Mouse (Mus musculus) large intestine, adult 2 months (tissue): ENCODE data around the gene Hyls1. TPM values are rescaled to one million over a fixed set of nuclear protein-coding genes. Genes with fewer than 3 reads are reported as not detected.

Source experiments
- DNase-seq: peaks from one replicate; pipeline ENCODE4 v3.0.0-alpha.2; 2012; ENCODE audit warnings: low read depth, low spot score
- WGBS: fragments of 180-500 bp; shearing (Covaris S2); methylation state at CpG from one replicate; pipeline ENCODE4 v1.1.7; 2018; 5-methylcytosine and 5-hydroxymethylcytosine counted together
- polyA plus RNA-seq: library from polyadenylated mRNA; depleted of rRNA; stranded (reverse); fragments of >200 nt; gene quantifications from 2 replicates; pipeline ENCODE4 v1.2.3, GENCODE M21; 2012; rRNA removed

Hyls1 gene
- polyA plus RNA-seq, 1 experiment = 1.9 TPM

DNA sequence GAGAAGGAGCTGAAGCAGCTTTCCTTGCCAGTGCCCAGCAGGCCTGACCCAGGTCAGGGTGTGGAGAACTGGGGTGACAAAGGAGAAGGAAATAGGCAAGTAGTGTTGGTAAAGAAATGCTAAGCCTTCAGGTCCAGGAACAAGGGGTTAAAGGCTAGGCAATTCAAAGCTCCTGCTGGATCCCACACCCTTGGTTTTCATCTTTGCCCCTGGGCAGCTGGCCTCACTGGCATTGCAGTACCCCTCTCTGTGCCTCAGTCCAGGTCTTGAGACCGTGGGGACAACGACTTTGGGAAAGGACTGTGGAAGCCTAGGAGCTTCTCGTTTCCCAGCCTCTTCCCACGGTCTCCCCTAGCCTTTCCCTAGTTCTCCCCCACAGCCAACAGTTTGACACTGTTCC is 56.3 kb downstream of the Hyls1 start:
- 88% methylated on average over 4 of the region's 4 CpGs for WGBS
- DNase-seq = no peak

Other genes starting within 250 kb of the Hyls1 start
- 3.4 and 3.5 TPM in 2 replicates for gene Cdon, start 149.3 kb downstream of the Hyls1 start, polyA plus RNA-seq
- not detected in 2 replicates for gene Gm1113, start 52.1 kb downstream of the Hyls1 start, polyA plus RNA-seq
- gene Ddx25, start 11.9 kb downstream of the Hyls1 start, polyA plus RNA-seq = 0.03 and 0.04 TPM in 2 replicates
- 1.8 and 2.1 TPM in 2 replicates for gene Pus3, start 11.8 kb downstream of the Hyls1 start, polyA plus RNA-seq
- not detected in 2 replicates for gene Pate2, start 114 bp downstream of the Hyls1 start, polyA plus RNA-seq
- gene Pate4, start 41.5 kb upstream of the Hyls1 start, polyA plus RNA-seq = not detected in 2 replicates
- gene Pate3, start 77.8 kb upstream of the Hyls1 start, polyA plus RNA-seq = not detected in 2 replicates
- not detected in 2 replicates for gene Pate1, start 117.0 kb upstream of the Hyls1 start, polyA plus RNA-seq
- not detected in 2 replicates for gene Gm17677, start 170.7 kb upstream of the Hyls1 start, polyA plus RNA-seq
- gene Gm17727, start 207.7 kb upstream of the Hyls1 start, polyA plus RNA-seq = not detected in 2 replicates
- not detected in 2 replicates for gene Gm27235, start 219.7 kb upstream of the Hyls1 start, polyA plus RNA-seq
- gene D730048I06Rik, start 219.7 kb upstream of the Hyls1 start, polyA plus RNA-seq = 0.07 and 0.14 TPM in 2 replicates